Mouse (Mus musculus) limb, embryonic 14.5 days (tissue): ENCODE results near the gene Xrcc6. TPM values are rescaled to one million over a fixed set of nuclear protein-coding genes. Genes with fewer than 3 reads are reported as not detected.

ENCODE experiments used
- ATAC-seq: fragments of 200-750 bp; cut with Nextera tagmentation; 2 replicates; pipeline ENCODE4 v1.8.0; 2017; ENCODE audit warnings: low read depth, moderate number of reproducible peaks, moderate TSS enrichment; ENCODE audit not compliant: low FRiP score
- DNase-seq: peaks from one replicate; pipeline ENCODE4 v3.0.0-alpha.2; 2015; ENCODE audit warnings: low spot score
- H3K27ac ChIP-seq: fragments of 300-500 bp; sonication (generic); replicated peaks from 2 replicates; pipeline ENCODE4 v1.5.1; 2014; ENCODE audit warnings: low read depth, mild to moderate bottlenecking, low read length, moderate library complexity, mixed read lengths
- H3K27me3 ChIP-seq: fragments of 300-500 bp; sonication (generic); 2 replicates; pipeline ENCODE4 v1.6.1; 2014; ENCODE audit warnings: low read length, mixed read lengths; ENCODE audit not compliant: control insufficient read depth, insufficient read depth
- H3K36me3 ChIP-seq: fragments of 300-500 bp; sonication (generic); 2 replicates; pipeline ENCODE4 v1.6.1; 2014; ENCODE audit warnings: mild to moderate bottlenecking, low read length, moderate library complexity, mixed read lengths; ENCODE audit not compliant: control insufficient read depth, insufficient read depth
- H3K4me1 ChIP-seq: fragments of 300-500 bp; sonication (generic); 2 replicates; pipeline ENCODE4 v1.6.1; 2014; ENCODE audit warnings: antibody characterized with exemption, low read length, mixed read lengths; ENCODE audit not compliant: control insufficient read depth, insufficient read depth
- H3K4me2 ChIP-seq: fragments of 300-500 bp; sonication (generic); replicated peaks from 2 replicates; pipeline ENCODE4 v1.6.1; 2014; ENCODE audit warnings: low read depth, mild to moderate bottlenecking, low read length, moderate library complexity; ENCODE audit not compliant: severe bottlenecking
- H3K4me3 ChIP-seq: fragments of 300-500 bp; sonication (generic); replicated peaks from 2 replicates; pipeline ENCODE4 v1.5.1; 2014; ENCODE audit warnings: low read length
- H3K9ac ChIP-seq: fragments of 300-500 bp; sonication (generic); 2 replicates; pipeline ENCODE4 v1.6.1; 2014; ENCODE audit warnings: mild to moderate bottlenecking, low read depth, low read length, moderate library complexity; ENCODE audit not compliant: severe bottlenecking
- H3K9me3 ChIP-seq: fragments of 300-500 bp; sonication (generic); 2 replicates; pipeline ENCODE4 v1.6.1; 2016; ENCODE audit warnings: low read length; ENCODE audit not compliant: control insufficient read depth
- POLR2A ChIP-seq: fragments of 200-500 bp; IDR thresholded peaks from 2 replicates; pipeline ENCODE4 v1.8.0; 2012; ENCODE audit warnings: inconsistent platforms, mild to moderate bottlenecking, moderate library complexity, borderline replicate concordance; ENCODE audit not compliant: insufficient read depth, insufficient read length; ENCODE audit errors: extremely low read depth
- WGBS: fragments of 180-500 bp; shearing (Covaris S2); extraction: QIAGEN DNeasy Blood & Tissue Kit; methylation state at CpG from one replicate; pipeline ENCODE4 v1.1.7; 2014; 5-methylcytosine and 5-hydroxymethylcytosine counted together
- polyA plus RNA-seq, 2 experiments: library from polyadenylated mRNA; depleted of rRNA in 1 of 2; stranded (reverse) in 1 of 2; unstranded in 1 of 2; fragments of >200 nt; fragmentation: Nextera tagmentation in 1 of 2; extraction: Ambion mirVana in 1 of 2; gene quantifications; 2 replicates each; pipeline versions ENCODE4 v1.2.1 to v1.2.3; 2012 to 2014

Xrcc6 gene
- 29.3 and 37.2 TPM in 2 replicates for polyA plus RNA-seq (2012; rRNA removed)
- polyA plus RNA-seq (2014; fragmentation: Nextera tagmentation; extraction: Ambion mirVana): 71.8 and 74.0 TPM in 2 replicates

- ATAC-seq: no peak
- no peak within 1 kb of the TSS for H3K9ac ChIP-seq
- H3K9me3 ChIP-seq: no peaks in the 10 kb centered on the region
- no peaks in the 10 kb centered on the region for H3K4me1 ChIP-seq
- no peak within 1 kb of the TSS for H3K4me2 ChIP-seq
- no peak within 1 kb of the TSS for H3K27ac ChIP-seq
- H3K36me3 ChIP-seq: no peaks in the 10 kb centered on the region
- no peak within 1 kb of the TSS for H3K4me3 ChIP-seq
- H3K27me3 ChIP-seq: no peaks in the 10 kb centered on the region
- no peak for DNase-seq
- no peak for TF ChIP-seq POLR2A
- WGBS: 89% methylated on average over 3 of the region's 3 CpGs
These were observed at the start of gene Xrcc6 for GRCm38 (mm10) chr15:81987646-81988045. TSS of gene Xrcc6 (plus strand) at chr15:81987835.

GRCm38 (mm10) chr15:81938246-81938645, 49.4 kb upstream of the Xrcc6 start:
- no peak overlapping the region for H3K9ac ChIP-seq
- no peaks in the 10 kb centered on the region for H3K9me3 ChIP-seq
- WGBS: 38% methylated on average over 2 of the region's 2 CpGs
- no peaks in the 10 kb centered on the region for H3K27me3 ChIP-seq
- H3K27ac ChIP-seq: no peak overlapping the region
- DNase-seq: no peak
- H3K36me3 ChIP-seq: no peaks in the 10 kb centered on the region
- peaks cover 15% of the 10 kb centered on the region for H3K4me1 ChIP-seq
- no peak; the same call in 1 of the 2 replicates for ATAC-seq
- H3K4me2 ChIP-seq: no peak overlapping the region
- H3K4me3 ChIP-seq: no peak overlapping the region
- no peak for TF ChIP-seq POLR2A

DNA sequence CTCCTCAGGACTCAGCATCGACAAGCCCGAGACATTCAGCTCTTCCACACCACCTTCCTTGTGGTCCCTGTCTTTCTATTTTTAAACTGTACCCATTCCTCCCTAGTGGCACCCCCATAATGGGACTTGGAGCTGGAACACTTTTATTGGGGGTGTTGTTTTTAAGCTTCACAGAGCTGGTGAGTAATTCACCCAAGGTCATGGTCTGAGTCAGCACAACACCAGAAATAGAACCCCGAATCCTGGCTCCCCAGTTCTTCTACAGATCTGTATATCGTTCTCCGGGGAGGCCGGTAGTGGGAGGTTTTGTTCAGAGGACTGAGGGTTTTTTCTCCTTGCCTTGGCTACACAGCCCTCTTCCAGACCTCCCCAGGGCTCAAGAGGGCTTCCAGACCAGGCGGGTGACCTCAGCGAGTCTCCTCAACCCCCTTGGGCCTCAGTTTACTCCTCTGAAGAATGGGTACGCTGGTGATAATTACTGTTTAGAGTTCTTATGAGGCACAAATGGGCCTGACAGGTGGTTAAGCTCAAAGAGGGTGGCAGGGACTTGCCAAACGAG, 48.4 kb upstream of the Xrcc6 start:
- no peak overlapping the region for H3K9ac ChIP-seq
- peaks cover 15% of the 10 kb centered on the region for H3K4me1 ChIP-seq
- 87% methylated on average over 10 of the region's 10 CpGs for WGBS
- no peak for ATAC-seq
- no peak for TF ChIP-seq POLR2A
- DNase-seq: no peak
- no peaks in the 10 kb centered on the region for H3K27me3 ChIP-seq
- no peaks in the 10 kb centered on the region for H3K9me3 ChIP-seq
- no peak overlapping the region for H3K27ac ChIP-seq
- H3K4me3 ChIP-seq: no peak overlapping the region
- no peaks in the 10 kb centered on the region for H3K36me3 ChIP-seq
- no peak overlapping the region for H3K4me2 ChIP-seq

DNA sequence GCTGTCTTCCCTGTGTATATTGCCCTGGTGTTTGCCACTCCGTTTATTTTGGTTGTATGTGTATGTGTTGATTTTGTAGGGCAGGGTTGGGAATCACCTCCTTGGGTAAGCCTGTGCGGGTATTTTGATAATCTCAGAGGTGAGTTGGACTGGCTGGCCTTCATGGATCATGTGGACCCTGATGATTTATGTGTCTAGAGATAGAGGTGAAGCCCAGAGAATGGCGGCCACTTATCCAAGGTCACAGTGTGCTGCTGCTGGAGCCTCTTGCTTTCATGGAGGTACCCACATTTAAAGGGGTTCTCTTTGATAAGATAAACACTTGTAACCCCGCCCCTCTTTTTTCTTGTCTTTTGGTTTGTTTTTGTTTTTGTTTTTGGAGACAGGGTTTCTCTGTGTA, 47.9 kb upstream of the Xrcc6 start:
- peaks cover 15% of the 10 kb centered on the region for H3K4me1 ChIP-seq
- ATAC-seq (no peak), DNase-seq (no peak)
- 88% methylated on average over 4 of the region's 4 CpGs for WGBS
- no peak overlapping the region for H3K4me3 ChIP-seq
- TF ChIP-seq POLR2A: no peak
- H3K4me2 ChIP-seq: no peak overlapping the region
- no peak overlapping the region for H3K27ac ChIP-seq
- H3K27me3 ChIP-seq: no peaks in the 10 kb centered on the region
- no peak overlapping the region for H3K9ac ChIP-seq
- H3K9me3 ChIP-seq: no peaks in the 10 kb centered on the region
- H3K36me3 ChIP-seq: no peaks in the 10 kb centered on the region

GRCm38 (mm10) chr15:81940219-81940618, 47.4 kb upstream of the Xrcc6 start:
- no peak overlapping the region for H3K4me2 ChIP-seq
- no peaks in the 10 kb centered on the region for H3K27me3 ChIP-seq
- 90% methylated on average over 5 of the region's 5 CpGs for WGBS
- no peak overlapping the region for H3K9ac ChIP-seq
- H3K4me1 ChIP-seq: peaks cover 15% of the 10 kb centered on the region
- H3K9me3 ChIP-seq: no peaks in the 10 kb centered on the region
- TF ChIP-seq POLR2A: no peak
- no peak overlapping the region for H3K4me3 ChIP-seq
- DNase-seq: no peak
- H3K36me3 ChIP-seq: no peaks in the 10 kb centered on the region
- H3K27ac ChIP-seq: no peak overlapping the region
- ATAC-seq: no peak
